ENCODE assay signal across 30 mouse cellular contexts in the genomic region with DNA sequence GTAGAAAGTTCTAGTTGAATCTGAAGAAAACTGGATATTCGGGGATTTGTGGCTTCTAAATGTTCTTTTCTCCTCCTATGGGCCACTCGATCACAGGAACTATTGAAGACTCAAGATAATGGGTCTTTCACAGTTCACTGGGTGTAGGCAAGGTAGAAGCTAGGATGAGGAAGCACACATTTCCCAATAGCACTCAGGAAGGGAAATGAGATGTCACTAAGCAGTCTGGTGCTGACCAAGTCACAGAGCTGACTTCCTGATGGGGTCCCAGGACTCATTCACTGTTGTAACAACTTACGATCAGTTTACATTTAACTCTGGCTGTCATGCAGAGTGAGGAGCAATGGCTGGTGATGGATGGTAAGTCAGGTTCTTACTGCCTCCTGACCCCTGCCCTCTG. TPM values are rescaled to one million over a fixed set of nuclear protein-coding genes. Genes with fewer than 3 reads are reported as not detected.
DNase-seq lines count a peak whose midpoint lies in the region; ATAC-seq and TF ChIP-seq lines count a peak whose summit lies in the region.
"Had no signal": no experiment of that assay in that cellular context is flagged by ENCODE, and none has a peak within 500 bp of the region (broad histone marks: within the 10 kb centered on the region; RNA-seq: fewer than 3 reads in every experiment).

No protein-coding gene starts in this region.

- no peak overlapping the region for H3K9ac ChIP-seq in forebrain, embryonic 11.5 days (ENCODE audit: low read length)
- no peak overlapping the region for H3K9ac ChIP-seq in kidney, embryonic 14.5 days (ENCODE audit: low read depth, low read length)
- H3K9ac ChIP-seq: embryonic facial prominence, embryonic 13.5 days; forebrain, postnatal 0 days; heart, embryonic 12.5 days; heart, embryonic 15.5 days; hindbrain, embryonic 14.5 days had no signal

- peak; percentile 39 to 54; a peak in 1 of 4 replicates for ATAC-seq in hematopoietic stem cell, adult 5-6 weeks (replicated peaks in 1 of 2; ENCODE audit: insufficient read depth in 1 of 2, low FRiP score in 2 of 2, low TSS enrichment in 1 of 2, low read depth in 1 of 2, poor library complexity in 2 of 2, severe bottlenecking in 2 of 2)
- peak; percentile 74; the same call in 1 of the 2 replicates for ATAC-seq in neutrophil, adult 5-6 weeks (ENCODE audit: extremely low read depth, insufficient number of reproducible peaks, low FRiP score, poor library complexity, severe bottlenecking)
- ATAC-seq in forebrain, embryonic 11.5 days (replicated peaks; ENCODE audit: low FRiP score): no peak
- ATAC-seq in kidney, embryonic 14.5 days (ENCODE audit: low FRiP score, low TSS enrichment): no peak
- ATAC-seq: forebrain, embryonic 14.5 days; forebrain, postnatal 0 days; hindbrain, postnatal 0 days; inflammation-experienced regulatory T-cells, adult 6 months; Patski had no signal

- peak overlapping the region; percentile 76 for H3K27ac ChIP-seq in bone marrow, adult 2 months (ENCODE audit: control insufficient read depth, insufficient read depth, low read depth, low read length, poor library complexity)
- H3K27ac ChIP-seq in forebrain, embryonic 11.5 days (ENCODE audit: low read depth, low read length): no peak overlapping the region
- no peak overlapping the region for H3K27ac ChIP-seq in kidney, embryonic 14.5 days (ENCODE audit: low read depth, low read length)
- H3K27ac ChIP-seq: embryonic facial prominence, embryonic 10.5 days; embryonic facial prominence, embryonic 13.5 days; gastrocnemius, adult 2 months; heart, embryonic 15.5 days; hindbrain, embryonic 14.5 days; hindbrain, postnatal 0 days had no signal

- 32% methylated on average over 3 of the region's 3 CpGs for WGBS in bone marrow, adult 2 months
- 87% methylated on average over 3 of the region's 3 CpGs for WGBS in forebrain, embryonic 11.5 days
- whole genome bisulfite sequencing in kidney, embryonic 14.5 days: 70% methylated on average over 3 of the region's 3 CpGs

- no peaks in the 10 kb centered on the region for H3K36me3 ChIP-seq in forebrain, embryonic 11.5 days (ENCODE audit: control insufficient read depth, insufficient read depth, low read length)
- no peaks in the 10 kb centered on the region for H3K36me3 ChIP-seq in kidney, embryonic 14.5 days (ENCODE audit: control insufficient read depth, insufficient read depth, low read length)
- H3K36me3 ChIP-seq: embryonic facial prominence, embryonic 10.5 days; embryonic facial prominence, embryonic 13.5 days; heart, embryonic 12.5 days; heart, embryonic 15.5 days had no signal

- DNase-seq in lung, postnatal 36 days: peak; percentile 17
- DNase-seq in lung, postnatal 10 days: no peak
- no peak for DNase-seq in forebrain, embryonic 11.5 days (ENCODE audit: low spot score)
- DNase-seq: adrenal gland, postnatal 14 days; cerebellum, adult 11-12 months; cerebellum, adult 8-10 months; cerebellum, postnatal 10 days; cerebellum, postnatal 36 days; embryo, embryonic 11 days; forebrain, postnatal 0 days; gastrocnemius, adult 2 months; gastrocnemius, postnatal 14 days; heart, adult 18-20 months; heart, postnatal 10 days; heart, postnatal 36 days had no signal

- H3K4me2 ChIP-seq in forebrain, embryonic 11.5 days (ENCODE audit: low read depth, low read length, severe bottlenecking): no peak overlapping the region
- H3K4me2 ChIP-seq in kidney, embryonic 14.5 days (replicated peaks; ENCODE audit: low read depth, low read length): no peak overlapping the region
- H3K4me2 ChIP-seq: embryonic facial prominence, embryonic 13.5 days; heart, embryonic 12.5 days; heart, embryonic 15.5 days; hindbrain, embryonic 14.5 days had no signal

- TF ChIP-seq POLR2A in bone marrow, adult 2 months (IDR thresholded peaks at IDR 0.05; ENCODE audit: borderline replicate concordance, control insufficient read depth, low read depth, low read length): no peak

- H3K27me3 ChIP-seq in forebrain, embryonic 11.5 days (ENCODE audit: control insufficient read depth, insufficient read depth, low read length): no peaks in the 10 kb centered on the region
- H3K27me3 ChIP-seq in kidney, embryonic 14.5 days (ENCODE audit: control insufficient read depth, insufficient read depth, low read length): no peaks in the 10 kb centered on the region; the same call in 1 of the 2 replicates

- peaks cover 5% of the 10 kb centered on the region for H3K4me1 ChIP-seq in bone marrow, adult 2 months (ENCODE audit: control insufficient read depth, insufficient read depth, low read length)
- H3K4me1 ChIP-seq in forebrain, embryonic 11.5 days (replicated peaks; ENCODE audit: control insufficient read depth, insufficient read depth, low read length): no peaks in the 10 kb centered on the region
- no peaks in the 10 kb centered on the region for H3K4me1 ChIP-seq in kidney, embryonic 14.5 days (ENCODE audit: control insufficient read depth, insufficient read depth, low read length)
- H3K4me1 ChIP-seq: embryonic facial prominence, embryonic 13.5 days; heart, embryonic 12.5 days; heart, embryonic 15.5 days had no signal

- TF ChIP-seq CTCF in bone marrow, adult 2 months (IDR thresholded peaks at IDR 0.05; ENCODE audit: control insufficient read depth, insufficient read depth, low read length): no peak

- no peak overlapping the region for H3K4me3 ChIP-seq in bone marrow, adult 2 months (replicated peaks; ENCODE audit: control insufficient read depth, low read depth, low read length)
- H3K4me3 ChIP-seq in forebrain, embryonic 11.5 days (ENCODE audit: low read depth, low read length): no peak overlapping the region
- no peak overlapping the region for H3K4me3 ChIP-seq in kidney, embryonic 14.5 days (ENCODE audit: low read length)
- H3K4me3 ChIP-seq: embryonic facial prominence, embryonic 10.5 days; embryonic facial prominence, embryonic 13.5 days; erythroblast, embryonic 14.5 days; gastrocnemius, adult 2 months; heart, embryonic 12.5 days; heart, embryonic 15.5 days had no signal

- H3K9me3 ChIP-seq in forebrain, embryonic 11.5 days (ENCODE audit: control insufficient read depth, low read length): no peaks in the 10 kb centered on the region
- H3K9me3 ChIP-seq in kidney, embryonic 14.5 days (ENCODE audit: control insufficient read depth, low read length): no peaks in the 10 kb centered on the region
- H3K9me3 ChIP-seq: embryonic facial prominence, embryonic 10.5 days; embryonic facial prominence, embryonic 13.5 days; heart, embryonic 12.5 days; heart, embryonic 15.5 days had no signal

RNA-seq across cellular contexts. Expression of a gene that starts 45.0 kb away (rescaled TPM):
- not detected in 2 replicates for polyA plus RNA-seq in bone marrow, adult 2 months (2011; ENCODE audit: insufficient read depth, insufficient read length, low replicate concordance, missing spikeins)
- not detected in 2 replicates for total RNA-seq in hematopoietic stem cell, adult 5-6 weeks (2017)
- total RNA-seq in neutrophil, adult 5-6 weeks (2017): not detected in 2 replicates
- polyA plus RNA-seq in forebrain, embryonic 11.5 days (2014; fragmentation: Nextera tagmentation; extraction: Ambion mirVana): 13.6 and 13.9 TPM in 2 replicates
- polyA plus RNA-seq in kidney, embryonic 14.5 days (2014; fragmentation: Nextera tagmentation; extraction: Ambion mirVana): not detected in 2 replicates
- total RNA-seq: gastrocnemius, adult 2 months; gastrocnemius, postnatal 4 days; heart, postnatal 10 days; heart, postnatal 36 days had no signal

RNA-seq across cellular contexts. Expression of a gene that starts 46.8 kb away (rescaled TPM):
- polyA plus RNA-seq in bone marrow, adult 2 months (2011; ENCODE audit: insufficient read depth, insufficient read length, low replicate concordance, missing spikeins): not detected in 2 replicates
- not detected in 2 replicates for total RNA-seq in hematopoietic stem cell, adult 5-6 weeks (2017)
- not detected in 2 replicates for total RNA-seq in neutrophil, adult 5-6 weeks (2017)
- 18.7 and 19.3 TPM in 2 replicates for polyA plus RNA-seq in forebrain, embryonic 11.5 days (2014; fragmentation: Nextera tagmentation; extraction: Ambion mirVana)
- 3.8 and 5.3 TPM in 2 replicates for polyA plus RNA-seq in kidney, embryonic 14.5 days (2014; fragmentation: Nextera tagmentation; extraction: Ambion mirVana)
- total RNA-seq: gastrocnemius, adult 2 months; heart, adult 18-20 months; heart, postnatal 36 days had no signal
- polyA plus RNA-seq: erythroblast, embryonic 14.5 days; inflammation-experienced regulatory T-cells, adult 6 months had no signal

Comparison
In these comparisons a context has a peak if more than half of its experiments do, and no peak if none do; other contexts are left out.
1. ATAC-seq: peak in hematopoietic stem cell, adult 5-6 weeks (2 of 2) and neutrophil, adult 5-6 weeks (single experiment); none in forebrain, embryonic 11.5 days (single experiment) and kidney, embryonic 14.5 days (single experiment).
2. RNA of a gene that starts 45.0 kb away (polyA plus RNA-seq): 13.6 to 13.9 TPM in forebrain, embryonic 11.5 days; not detected in kidney, embryonic 14.5 days and not detected in bone marrow, adult 2 months; every median in the first group is over 10 times any median in the second.